Mouse (Mus musculus): ENCODE data around the gene Ntf5. TPM values are rescaled to one million over a fixed set of nuclear protein-coding genes. Genes with fewer than 3 reads are reported as not detected.

Ntf5 gene
- polyA plus RNA-seq, 1 experiment from 2014 or later, result 5.2 TPM

Small RNA genes within 50 kb of the gene (microRNA-seq; reads per million reads assigned to microRNA genes)
- not detected for gene Gm22133

Other genes starting within 250 kb of the Ntf5 start
- 0.73 and 0.79 TPM in 2 replicates for gene Slc17a7, start 249.7 kb upstream of the Ntf5 start, polyA plus RNA-seq (2016; fragmentation: Nextera tagmentation; extraction: Ambion mirVana)
- gene Gfy, start 234.1 kb upstream of the Ntf5 start, polyA plus RNA-seq (2016; fragmentation: Nextera tagmentation; extraction: Ambion mirVana), result 0.39 and 0.56 TPM in 2 replicates
- gene Pth2, start 232.7 kb upstream of the Ntf5 start, polyA plus RNA-seq (2016; fragmentation: Nextera tagmentation; extraction: Ambion mirVana), result not detected in 2 replicates
- 0.94 and 1.7 TPM in 2 replicates for gene Ccdc155, start 208.8 kb upstream of the Ntf5 start, polyA plus RNA-seq (2016; fragmentation: Nextera tagmentation; extraction: Ambion mirVana)
- gene Dkkl1, start 201.5 kb upstream of the Ntf5 start, polyA plus RNA-seq (2016; fragmentation: Nextera tagmentation; extraction: Ambion mirVana), result 1.4 and 2.3 TPM in 2 replicates
- 277 and 295 TPM in 2 replicates for gene Tead2, start 197.9 kb upstream of the Ntf5 start, polyA plus RNA-seq (2016; fragmentation: Nextera tagmentation; extraction: Ambion mirVana)
- gene Cd37, start 174.6 kb upstream of the Ntf5 start, polyA plus RNA-seq (2016; fragmentation: Nextera tagmentation; extraction: Ambion mirVana), result 2.3 TPM in 2 replicates
- 0.22 TPM in 1 of 2 replicates, not detected in the other for gene Slc6a16, start 172.6 kb upstream of the Ntf5 start, polyA plus RNA-seq (2016; fragmentation: Nextera tagmentation; extraction: Ambion mirVana)
- gene Slc6a21, start 136.2 kb upstream of the Ntf5 start, polyA plus RNA-seq (2016; fragmentation: Nextera tagmentation; extraction: Ambion mirVana), result not detected in 2 replicates
- gene Trpm4, start 79.9 kb upstream of the Ntf5 start, polyA plus RNA-seq (2016; fragmentation: Nextera tagmentation; extraction: Ambion mirVana), result 16.1 and 18.5 TPM in 2 replicates
- 0.81 and 1.5 TPM in 2 replicates for gene Hrc, start 78.4 kb upstream of the Ntf5 start, polyA plus RNA-seq (2016; fragmentation: Nextera tagmentation; extraction: Ambion mirVana)
- 8.8 and 9.2 TPM in 2 replicates for gene Ppfia3, start 46.7 kb upstream of the Ntf5 start, polyA plus RNA-seq (2016; fragmentation: Nextera tagmentation; extraction: Ambion mirVana)
- 1.2 and 1.9 TPM in 2 replicates for gene Lin7b, start 43.1 kb upstream of the Ntf5 start, polyA plus RNA-seq (2016; fragmentation: Nextera tagmentation; extraction: Ambion mirVana)
- 323 and 338 TPM in 2 replicates for gene Snrnp70, start 18.0 kb upstream of the Ntf5 start, polyA plus RNA-seq (2016; fragmentation: Nextera tagmentation; extraction: Ambion mirVana)
- 0.10 TPM in 1 of 2 replicates, not detected in the other for gene Kcna7, start 8.0 kb upstream of the Ntf5 start, polyA plus RNA-seq (2016; fragmentation: Nextera tagmentation; extraction: Ambion mirVana)
- gene Lhb, start 7.1 kb downstream of the Ntf5 start, polyA plus RNA-seq (2016; fragmentation: Nextera tagmentation; extraction: Ambion mirVana), result 0.33 and 0.71 TPM in 2 replicates
- gene Gys1, start 21.1 kb downstream of the Ntf5 start, polyA plus RNA-seq (2016; fragmentation: Nextera tagmentation; extraction: Ambion mirVana), result 43.2 and 45.4 TPM in 2 replicates
- 149 and 151 TPM in 2 replicates for gene Ruvbl2, start 24.4 kb downstream of the Ntf5 start, polyA plus RNA-seq (2016; fragmentation: Nextera tagmentation; extraction: Ambion mirVana)
- gene Ftl1, start 46.2 kb downstream of the Ntf5 start, polyA plus RNA-seq (2016; fragmentation: Nextera tagmentation; extraction: Ambion mirVana), result 5,211 and 5,392 TPM in 2 replicates
- gene Bax, start 53.2 kb downstream of the Ntf5 start, polyA plus RNA-seq (2016; fragmentation: Nextera tagmentation; extraction: Ambion mirVana), result 220 and 224 TPM in 2 replicates
- 0.92 and 1.2 TPM in 2 replicates for gene Tulp2, start 68.2 kb downstream of the Ntf5 start, polyA plus RNA-seq (2016; fragmentation: Nextera tagmentation; extraction: Ambion mirVana)
- gene Gm45808, start 73.1 kb downstream of the Ntf5 start, polyA plus RNA-seq (2016; fragmentation: Nextera tagmentation; extraction: Ambion mirVana), result not detected in 2 replicates
- 3.0 and 3.7 TPM in 2 replicates for gene Dhdh, start 75.1 kb downstream of the Ntf5 start, polyA plus RNA-seq (2016; fragmentation: Nextera tagmentation; extraction: Ambion mirVana)
- gene Nucb1, start 96.7 kb downstream of the Ntf5 start, polyA plus RNA-seq (2016; fragmentation: Nextera tagmentation; extraction: Ambion mirVana), result 161 and 172 TPM in 2 replicates
- gene Ppp1r15a, start 112.6 kb downstream of the Ntf5 start, polyA plus RNA-seq (2016; fragmentation: Nextera tagmentation; extraction: Ambion mirVana), result 24.1 and 25.6 TPM in 2 replicates
- gene Plekha4, start 112.6 kb downstream of the Ntf5 start, polyA plus RNA-seq (2016; fragmentation: Nextera tagmentation; extraction: Ambion mirVana), result 3.0 and 3.2 TPM in 2 replicates
- gene Hsd17b14, start 141.2 kb downstream of the Ntf5 start, polyA plus RNA-seq (2016; fragmentation: Nextera tagmentation; extraction: Ambion mirVana), result 0.56 and 1.5 TPM in 2 replicates
- 49.9 and 59.3 TPM in 2 replicates for gene Bcat2, start 156.5 kb downstream of the Ntf5 start, polyA plus RNA-seq (2016; fragmentation: Nextera tagmentation; extraction: Ambion mirVana)
- gene Fgf21, start 201.8 kb downstream of the Ntf5 start, polyA plus RNA-seq (2016; fragmentation: Nextera tagmentation; extraction: Ambion mirVana), result 0.17 TPM in 1 of 2 replicates, not detected in the other
- 0.56 and 0.61 TPM in 2 replicates for gene Fut1, start 203.6 kb downstream of the Ntf5 start, polyA plus RNA-seq (2016; fragmentation: Nextera tagmentation; extraction: Ambion mirVana)
- gene Izumo1, start 208.1 kb downstream of the Ntf5 start, polyA plus RNA-seq (2016; fragmentation: Nextera tagmentation; extraction: Ambion mirVana), result 0.10 and 0.23 TPM in 2 replicates
- gene Rasip1, start 213.8 kb downstream of the Ntf5 start, polyA plus RNA-seq (2016; fragmentation: Nextera tagmentation; extraction: Ambion mirVana), result 16.4 and 16.8 TPM in 2 replicates
- gene Mamstr, start 226.3 kb downstream of the Ntf5 start, polyA plus RNA-seq (2016; fragmentation: Nextera tagmentation; extraction: Ambion mirVana), result 4.0 and 5.4 TPM in 2 replicates

Measured in embryonic facial prominence, embryonic 12.5 days (tissue).